Mouse (Mus musculus) hindbrain, embryonic 14.5 days (tissue): ENCODE measurements around the gene Qrsl1. TPM values are rescaled to one million over a fixed set of nuclear protein-coding genes. Genes with fewer than 3 reads are reported as not detected.

Source experiments
- ATAC-seq: fragments of 200-750 bp; cut with Nextera tagmentation; 2 replicates; pipeline ENCODE4 v1.8.0; 2017; ENCODE audit warnings: moderate number of reproducible peaks, mild to moderate bottlenecking, moderate TSS enrichment, moderate library complexity; ENCODE audit not compliant: low FRiP score
- DNase-seq: peaks from one replicate; pipeline ENCODE4 v3.0.0-alpha.2; 2015; ENCODE audit warnings: low spot score
- H3K27ac ChIP-seq: fragments of 300-500 bp; sonication (generic); 2 replicates; pipeline ENCODE4 v1.5.1; 2014; ENCODE audit warnings: mild to moderate bottlenecking, moderate library complexity
- H3K27me3 ChIP-seq: fragments of 300-500 bp; sonication (generic); 2 replicates; pipeline ENCODE4 v1.6.1; 2014; ENCODE audit warnings: mild to moderate bottlenecking, low read length, mixed read lengths; ENCODE audit not compliant: control insufficient read depth, insufficient read depth
- H3K36me3 ChIP-seq: fragments of 300-500 bp; sonication (generic); replicated peaks from 2 replicates; pipeline ENCODE4 v1.6.1; 2014; ENCODE audit not compliant: control insufficient read depth, insufficient read depth
- H3K4me1 ChIP-seq: fragments of 300-500 bp; sonication (generic); replicated peaks from 2 replicates; pipeline ENCODE4 v1.6.1; 2014; ENCODE audit warnings: antibody characterized with exemption, low read length, mixed read lengths; ENCODE audit not compliant: control insufficient read depth, insufficient read depth
- H3K4me2 ChIP-seq: fragments of 300-500 bp; sonication (generic); replicated peaks from 2 replicates; pipeline ENCODE4 v1.6.1; 2014; ENCODE audit warnings: mild to moderate bottlenecking, moderate library complexity
- H3K4me3 ChIP-seq: fragments of 300-500 bp; sonication (generic); replicated peaks from 2 replicates; pipeline ENCODE4 v1.5.1; 2014; ENCODE audit warnings: mild to moderate bottlenecking, low read length
- H3K9ac ChIP-seq: fragments of 300-500 bp; sonication (generic); 2 replicates; pipeline ENCODE4 v1.6.1; 2014
- H3K9me3 ChIP-seq: fragments of 300-500 bp; sonication (generic); 2 replicates; pipeline ENCODE4 v1.6.1; 2016; ENCODE audit warnings: low read length; ENCODE audit not compliant: control insufficient read depth
- WGBS: fragments of 180-500 bp; shearing (Covaris S2); extraction: QIAGEN DNeasy Blood & Tissue Kit; methylation state at CpG from one replicate; pipeline ENCODE4 v1.1.7; 2014; 5-methylcytosine and 5-hydroxymethylcytosine counted together
- polyA plus RNA-seq: library from polyadenylated mRNA; unstranded; fragments of >200 nt; fragmentation: Nextera tagmentation; extraction: Ambion mirVana; gene quantifications from 2 replicates; pipeline ENCODE4 v1.2.1, GENCODE M21; 2014

The Qrsl1 gene
- polyA plus RNA-seq, 1 experiment from 2014 or later: 24.7 TPM

GRCm38 (mm10) chr10:43845442-43845841 is 56.1 kb downstream of the Qrsl1 start:
- 74% methylated on average over 3 of the region's 3 CpGs for WGBS
- no peaks in the 10 kb centered on the region for H3K4me1 ChIP-seq
- no peak overlapping the region for H3K4me2 ChIP-seq
- H3K4me3 ChIP-seq: no peak overlapping the region
- H3K27ac ChIP-seq: no peak overlapping the region
- ATAC-seq (no peak), DNase-seq (no peak)
- no peaks in the 10 kb centered on the region for H3K36me3 ChIP-seq
- no peaks in the 10 kb centered on the region for H3K9me3 ChIP-seq
- no peak overlapping the region for H3K9ac ChIP-seq
- H3K27me3 ChIP-seq: no peaks in the 10 kb centered on the region

GRCm38 (mm10) chr10:43841441-43841840 is 60.1 kb downstream of the Qrsl1 start:
- no peak overlapping the region for H3K4me2 ChIP-seq
- H3K4me1 ChIP-seq: no peaks in the 10 kb centered on the region
- no peak overlapping the region for H3K27ac ChIP-seq
- no peaks in the 10 kb centered on the region for H3K9me3 ChIP-seq
- H3K4me3 ChIP-seq: no peak overlapping the region
- H3K27me3 ChIP-seq: no peaks in the 10 kb centered on the region
- no peak for ATAC-seq
- 79% methylated on average over 5 of the region's 5 CpGs for WGBS
- H3K9ac ChIP-seq: no peak overlapping the region
- DNase-seq: no peak
- no peaks in the 10 kb centered on the region for H3K36me3 ChIP-seq

GRCm38 (mm10) chr10:43832868-43833267 is 68.7 kb downstream of the Qrsl1 start:
- no peak overlapping the region for H3K4me3 ChIP-seq
- no peak overlapping the region for H3K4me2 ChIP-seq
- no peaks in the 10 kb centered on the region for H3K4me1 ChIP-seq
- DNase-seq (no peak), ATAC-seq (no peak)
- H3K9me3 ChIP-seq: no peaks in the 10 kb centered on the region
- no peaks in the 10 kb centered on the region for H3K36me3 ChIP-seq
- no peak overlapping the region for H3K9ac ChIP-seq
- WGBS: 27% methylated on average over 5 of the region's 5 CpGs
- no peaks in the 10 kb centered on the region for H3K27me3 ChIP-seq
- H3K27ac ChIP-seq: no peak overlapping the region

- DNase-seq: no peak
- no peaks in the 10 kb centered on the region for H3K36me3 ChIP-seq
- no peak overlapping the region for H3K4me2 ChIP-seq
- H3K4me1 ChIP-seq: no peaks in the 10 kb centered on the region
- WGBS: 43% methylated on average over 17 of the region's 17 CpGs
- H3K27me3 ChIP-seq: no peaks in the 10 kb centered on the region
- no peaks in the 10 kb centered on the region for H3K9me3 ChIP-seq
- H3K27ac ChIP-seq: no peak overlapping the region
- H3K4me3 ChIP-seq: no peak overlapping the region
- ATAC-seq: no peak
- no peak overlapping the region for H3K9ac ChIP-seq
These were observed 71.1 kb downstream of the Qrsl1 start for GRCm38 (mm10) chr10:43830251-43831018.

GRCm38 (mm10) chr10:43828686-43829015 is 72.9 kb downstream of the Qrsl1 start:
- Histone ChIP-seq H3K4me2 (no peak overlapping the region), H3K4me3 (no peak overlapping the region), H3K27ac (no peak overlapping the region), H3K4me1 (no peaks in the 10 kb centered on the region), H3K27me3 (no peaks in the 10 kb centered on the region), H3K36me3 (no peaks in the 10 kb centered on the region), H3K9me3 (no peaks in the 10 kb centered on the region), H3K9ac (no peak overlapping the region)
- DNase-seq: no peak
- ATAC-seq: no peak
- WGBS: 90% methylated on average over 10 of the region's 10 CpGs

- ATAC-seq: no peak
- no peaks in the 10 kb centered on the region for H3K36me3 ChIP-seq
- H3K4me1 ChIP-seq: no peaks in the 10 kb centered on the region
- H3K9me3 ChIP-seq: no peaks in the 10 kb centered on the region
- no peak overlapping the region for H3K4me3 ChIP-seq
- H3K27me3 ChIP-seq: no peaks in the 10 kb centered on the region
- 94% methylated on average over 10 of the region's 10 CpGs for WGBS
- H3K9ac ChIP-seq: no peak overlapping the region
- DNase-seq: no peak
- H3K4me2 ChIP-seq: no peak overlapping the region
- H3K27ac ChIP-seq: no peak overlapping the region
These were observed 73.4 kb downstream of the Qrsl1 start for GRCm38 (mm10) chr10:43827958-43828685.

- WGBS: 84% methylated on average over 14 of the region's 14 CpGs
- ATAC-seq (no peak), DNase-seq (no peak)
- Histone ChIP-seq H3K9ac (no peak overlapping the region), H3K4me1 (no peaks in the 10 kb centered on the region), H3K9me3 (no peaks in the 10 kb centered on the region), H3K27me3 (no peaks in the 10 kb centered on the region), H3K36me3 (no peaks in the 10 kb centered on the region), H3K4me3 (no peak overlapping the region), H3K27ac (no peak overlapping the region), H3K4me2 (no peak overlapping the region)
These were observed 74.5 kb downstream of the Qrsl1 start for GRCm38 (mm10) chr10:43826773-43827621.

- WGBS: 95% methylated on average over 6 of the region's 6 CpGs
- no peak for DNase-seq
- ATAC-seq: no peak
- Histone ChIP-seq H3K36me3 (no peaks in the 10 kb centered on the region), H3K4me3 (no peak overlapping the region), H3K27ac (no peak overlapping the region), H3K4me2 (no peak overlapping the region), H3K9me3 (no peaks in the 10 kb centered on the region), H3K27me3 (no peaks in the 10 kb centered on the region), H3K4me1 (no peaks in the 10 kb centered on the region), H3K9ac (no peak overlapping the region)
These were observed 75.8 kb downstream of the Qrsl1 start for GRCm38 (mm10) chr10:43825696-43826095.

GRCm38 (mm10) chr10:43824713-43825112 is 76.8 kb downstream of the Qrsl1 start:
- Histone ChIP-seq H3K27me3 (no peaks in the 10 kb centered on the region), H3K9ac (no peak overlapping the region), H3K9me3 (no peaks in the 10 kb centered on the region), H3K27ac (no peak overlapping the region), H3K4me3 (no peak overlapping the region), H3K4me2 (no peak overlapping the region), H3K36me3 (no peaks in the 10 kb centered on the region), H3K4me1 (no peaks in the 10 kb centered on the region)
- WGBS: 95% methylated on average over 3 of the region's 3 CpGs
- ATAC-seq: no peak
- no peak for DNase-seq
